Mouse (Mus musculus) 3134 (cell line): Measurements from ENCODE around the gene Ric3.
"Not testable (repeated sequence)": the region's sequence is repeated elsewhere in the genome, so short reads cannot be mapped to it uniquely, and the experiment has no call there.

Experiments
- DNase-seq: peaks from one replicate; pipeline ENCODE4 v3.0.0-alpha.2; 2011; ENCODE audit warnings: low spot score; ENCODE audit not compliant: insufficient read length; ENCODE audit errors: extremely low read depth

Ric3 gene

GRCm38 (mm10) chr7:109083113-109083812, at the start of gene Ric3:
Gene Ric3, minus strand, starts transcription at chr7:109083331.
- no peak for DNase-seq

DNA sequence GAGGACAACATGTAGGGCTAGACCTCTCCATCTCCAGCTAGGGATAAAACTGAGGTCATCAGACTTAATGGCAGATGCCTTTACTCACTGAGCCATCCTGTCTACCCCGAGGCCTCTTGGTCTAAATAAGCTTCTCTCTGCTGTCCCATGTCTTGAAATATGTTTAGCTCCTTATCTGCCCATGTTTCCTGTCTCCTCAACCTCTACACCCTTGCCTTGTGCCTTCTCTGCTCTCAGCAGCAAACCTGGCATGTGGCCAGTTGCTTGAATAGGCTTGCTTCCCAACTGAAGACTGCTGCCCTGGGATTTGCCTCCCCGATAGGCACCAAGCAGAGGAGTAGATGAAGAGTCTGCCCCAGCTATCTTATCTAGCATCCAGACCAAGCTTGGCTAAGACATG, 48.4 kb upstream of the Ric3 start:
- DNase-seq: no peak

DNA sequence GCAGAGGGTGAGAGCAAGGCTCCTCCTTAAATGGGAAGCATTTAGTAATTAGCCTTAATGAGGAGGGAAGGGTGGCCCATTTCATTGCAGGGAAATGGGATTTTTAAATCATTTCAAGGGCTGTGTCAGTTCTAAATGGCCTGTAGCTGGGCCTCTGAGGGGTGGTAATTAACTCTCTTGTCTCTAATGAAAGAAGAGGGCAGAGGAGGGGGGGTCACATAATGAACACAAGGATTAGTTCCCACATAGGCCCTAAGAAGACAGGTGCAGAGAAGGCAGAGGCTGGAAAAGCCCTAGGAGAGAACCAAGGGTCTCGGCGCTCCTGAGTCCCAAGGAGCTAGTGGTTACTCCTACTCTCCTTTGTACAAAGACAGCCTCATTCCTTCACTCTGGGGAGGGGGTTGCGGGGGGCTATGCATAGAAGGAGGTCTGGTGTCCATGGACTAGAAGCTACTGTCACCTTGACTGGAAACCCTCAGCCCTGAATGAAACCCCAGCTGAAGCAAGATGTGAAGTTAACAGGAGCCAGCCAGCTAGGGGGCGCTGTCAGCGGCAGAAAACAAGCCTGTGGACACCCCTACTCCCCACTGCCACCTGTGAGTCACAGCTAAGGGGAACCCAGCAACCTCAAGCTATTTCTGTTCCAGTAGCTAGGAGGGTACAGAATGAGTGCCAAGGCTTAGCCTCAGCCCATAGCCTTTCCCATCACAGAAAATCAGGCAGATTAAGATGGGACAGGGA, 47.0 kb upstream of the Ric3 start:
- no peak for DNase-seq

DNA sequence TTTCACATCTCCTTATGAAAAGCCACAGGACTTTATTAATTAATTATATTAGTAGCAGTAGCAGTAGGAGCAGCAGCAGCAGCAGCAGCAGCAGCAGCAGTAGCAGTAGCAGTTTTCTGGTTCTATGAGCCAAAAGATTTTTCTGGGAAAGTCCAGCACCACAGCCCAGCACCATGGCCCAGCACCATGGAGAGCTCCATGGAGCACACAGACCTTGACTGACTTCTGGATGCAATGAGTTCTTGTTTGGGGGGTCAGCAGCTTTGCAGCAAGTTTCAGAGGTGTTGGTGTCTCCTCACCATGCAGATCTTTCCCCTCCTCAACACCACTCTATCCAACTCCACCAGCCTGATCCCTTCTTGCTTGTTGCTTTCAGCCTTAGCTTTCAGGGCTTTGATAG, 46.3 kb upstream of the Ric3 start:
- no peak for DNase-seq

DNA sequence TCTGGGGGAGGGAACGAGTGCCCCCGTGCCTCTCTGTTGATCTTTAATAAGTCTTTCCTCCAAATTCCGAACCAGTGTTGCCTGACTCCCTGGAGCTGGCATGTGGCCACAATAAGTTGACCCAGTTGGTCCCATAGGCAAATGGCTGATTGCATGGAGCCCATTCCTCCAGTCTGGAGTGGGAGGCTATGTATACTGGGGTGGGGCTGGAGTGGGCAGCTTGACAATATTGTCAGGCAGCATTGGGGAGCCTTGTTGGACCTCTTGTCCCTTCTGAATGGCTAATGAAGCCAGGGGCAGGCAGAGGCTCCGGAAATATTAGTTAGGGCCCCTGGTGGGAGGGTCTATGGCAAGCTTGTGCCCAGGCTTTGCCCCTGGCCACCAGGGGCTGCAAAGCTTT, 32.8 kb upstream of the Ric3 start:
- DNase-seq: no peak

DNA sequence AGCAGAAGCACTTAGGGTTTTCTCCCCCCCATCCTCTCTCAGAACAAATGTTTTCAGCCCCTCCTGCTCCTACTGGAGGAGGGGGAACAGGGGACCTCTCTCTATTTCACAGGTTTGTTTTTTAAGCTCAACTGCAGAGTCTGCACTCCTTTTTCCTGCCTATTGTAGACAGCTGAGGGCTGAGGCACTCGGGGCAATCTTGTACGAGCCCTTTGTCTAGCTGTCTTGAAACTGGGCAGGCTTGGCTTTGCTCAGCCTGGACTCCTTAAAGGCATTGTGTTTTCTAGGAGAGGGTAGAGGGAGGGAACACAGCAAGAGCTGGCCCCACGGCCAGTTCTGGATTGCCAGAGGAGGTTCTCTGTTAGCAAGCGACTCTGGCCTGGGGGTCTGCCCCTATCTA, 32.4 kb upstream of the Ric3 start:
- DNase-seq: not testable (repeated sequence)

DNA sequence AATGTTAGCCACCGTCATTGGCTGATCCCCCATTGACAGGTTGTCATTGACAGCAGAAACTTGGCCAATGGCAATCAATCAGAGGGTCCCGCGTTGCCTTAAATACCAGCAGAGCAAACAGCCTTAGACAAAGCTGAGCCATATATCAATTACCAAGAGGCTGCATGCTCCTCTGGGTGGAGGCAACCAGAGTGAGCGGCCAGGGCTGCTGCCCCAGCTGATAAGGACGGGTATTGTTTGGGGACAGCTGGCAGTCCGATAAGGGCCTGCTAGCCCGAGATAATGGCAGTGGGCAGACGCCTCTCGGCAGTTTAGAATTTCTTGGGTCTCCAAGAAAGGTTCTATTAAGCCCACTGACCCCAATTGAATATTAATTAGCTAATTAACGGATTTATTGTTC, 31.8 kb upstream of the Ric3 start:
- no peak for DNase-seq

- no peak for DNase-seq
Measured at GRCm38 (mm10) chr7:109111000-109111399, 27.9 kb upstream of the Ric3 start.

DNA sequence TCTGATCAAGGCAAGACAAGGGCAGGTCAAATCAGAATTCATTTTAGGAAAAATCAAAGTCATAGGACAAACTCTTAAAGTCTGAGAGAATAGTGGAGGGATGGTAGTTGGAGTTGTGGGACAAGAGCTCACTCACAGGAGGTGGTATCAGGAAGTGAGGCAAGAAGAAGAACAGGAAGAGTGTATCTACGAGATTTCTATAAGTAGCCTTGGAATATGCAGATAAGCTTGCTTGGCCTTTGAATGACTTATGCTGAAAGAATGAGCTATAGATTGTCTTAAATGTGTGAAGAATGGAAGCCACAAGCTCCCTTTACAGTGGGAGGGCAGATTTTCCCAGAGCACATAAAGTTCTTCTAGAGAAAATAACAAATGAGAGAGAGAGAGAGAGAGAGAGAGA, 21.8 kb upstream of the Ric3 start:
- no peak for DNase-seq

GRCm38 (mm10) chr7:109101167-109101566, 18.0 kb upstream of the Ric3 start:
- DNase-seq: no peak

DNA sequence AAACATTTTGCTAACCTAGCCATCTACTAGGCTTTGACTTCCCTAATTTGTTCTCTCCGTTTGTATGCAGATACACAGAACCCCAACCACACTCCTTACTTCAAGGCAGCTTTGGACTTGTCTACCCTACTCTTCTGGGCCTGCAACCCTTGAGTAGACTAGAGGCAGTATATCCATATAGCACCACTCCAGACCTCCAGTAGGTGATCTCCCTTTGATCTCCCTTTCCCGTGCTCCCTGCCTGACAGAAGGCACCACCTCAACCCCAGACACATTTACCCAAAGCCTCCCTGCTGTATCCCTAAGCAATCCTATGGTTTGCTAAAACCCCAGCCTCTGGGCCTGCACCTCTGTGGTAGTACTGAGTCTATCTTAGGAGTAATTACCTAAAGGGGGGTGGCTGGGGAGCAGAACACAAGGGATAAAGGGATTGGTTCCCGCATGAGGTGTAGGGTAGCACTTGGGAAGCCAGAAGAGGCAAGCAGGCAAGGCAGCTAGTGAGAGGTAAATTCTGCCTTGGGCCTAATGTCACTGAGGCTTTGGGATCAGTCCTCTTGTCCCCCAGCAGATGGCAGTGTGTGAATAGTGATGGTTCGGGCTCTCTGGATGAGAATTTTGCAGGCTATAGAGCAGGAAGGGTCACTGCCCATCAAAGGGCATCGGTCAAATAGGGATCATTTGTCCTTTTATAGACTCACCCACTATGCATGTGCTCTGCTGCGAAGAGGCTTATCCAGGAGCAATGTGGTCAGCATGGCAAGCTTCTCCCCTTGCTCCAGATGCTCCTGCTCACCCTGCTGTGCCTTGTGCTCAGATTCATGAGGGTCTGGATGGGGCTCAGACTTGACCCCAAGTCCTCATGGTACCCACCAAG, 15.3 kb upstream of the Ric3 start:
- no peak for DNase-seq

- DNase-seq: no peak
Measured at GRCm38 (mm10) chr7:109097203-109097602, 14.1 kb upstream of the Ric3 start.

DNA sequence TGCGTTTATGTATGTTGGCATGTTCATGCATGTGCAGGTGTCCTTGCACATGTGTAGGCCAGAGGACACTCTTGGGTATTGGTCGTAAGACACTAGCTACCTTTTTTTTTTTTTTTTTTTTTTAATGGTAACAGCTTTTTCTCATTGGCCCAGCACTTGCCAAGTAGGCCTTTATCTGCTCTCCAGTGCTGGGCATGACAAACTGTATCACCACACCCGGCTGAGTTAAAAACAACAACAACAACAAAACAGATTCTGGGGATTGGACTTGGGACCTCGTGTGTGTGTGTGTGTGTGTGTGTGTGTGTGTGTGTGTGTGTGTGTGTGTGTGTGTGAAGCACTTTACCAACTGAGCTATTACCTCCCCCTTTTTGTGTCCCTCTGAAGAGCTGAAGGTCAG, 13.5 kb upstream of the Ric3 start:
- no peak for DNase-seq

DNA sequence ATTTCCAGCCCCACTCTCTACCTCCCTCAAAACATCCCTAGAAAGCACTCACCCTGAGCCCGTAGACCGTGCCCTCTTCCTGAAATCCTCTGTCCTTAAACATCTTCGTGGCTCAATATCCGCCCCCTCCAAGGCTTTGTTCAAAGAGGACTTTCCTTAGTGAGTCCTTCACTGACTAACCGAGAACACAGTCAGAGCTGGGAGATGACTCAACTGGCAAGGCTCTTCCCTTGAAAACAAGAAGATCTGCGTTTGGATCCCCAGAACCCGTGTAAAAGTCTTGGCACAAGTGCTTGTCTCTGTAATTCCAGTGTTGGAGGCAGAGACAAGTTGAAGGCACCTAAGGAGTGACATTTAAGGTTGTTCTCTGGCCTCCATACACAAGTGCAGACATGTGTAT, 11.2 kb upstream of the Ric3 start:
- DNase-seq: no peak

GRCm38 (mm10) chr7:109091316-109091715, 8.2 kb upstream of the Ric3 start:
- not testable (repeated sequence) for DNase-seq

DNA sequence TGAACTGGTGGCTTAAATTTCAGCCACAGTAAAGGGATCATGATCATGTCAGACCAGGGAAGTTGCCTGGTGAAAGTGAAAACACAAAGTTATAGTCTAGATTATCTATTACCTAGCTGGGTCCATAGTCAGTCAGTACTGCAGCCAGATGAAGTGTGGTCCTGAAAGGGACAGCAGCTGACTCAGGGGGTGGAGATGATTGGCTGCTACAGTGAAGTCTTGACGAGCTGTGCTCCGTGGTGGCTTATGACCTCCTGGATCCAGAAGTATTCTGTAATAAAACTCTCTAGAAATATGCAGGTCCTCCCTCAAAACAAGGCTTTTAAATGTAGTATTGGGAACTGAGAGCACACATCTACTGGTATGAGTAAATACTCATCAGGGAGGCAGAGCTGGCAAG, 3.8 kb upstream of the Ric3 start:
- no peak for DNase-seq

DNA sequence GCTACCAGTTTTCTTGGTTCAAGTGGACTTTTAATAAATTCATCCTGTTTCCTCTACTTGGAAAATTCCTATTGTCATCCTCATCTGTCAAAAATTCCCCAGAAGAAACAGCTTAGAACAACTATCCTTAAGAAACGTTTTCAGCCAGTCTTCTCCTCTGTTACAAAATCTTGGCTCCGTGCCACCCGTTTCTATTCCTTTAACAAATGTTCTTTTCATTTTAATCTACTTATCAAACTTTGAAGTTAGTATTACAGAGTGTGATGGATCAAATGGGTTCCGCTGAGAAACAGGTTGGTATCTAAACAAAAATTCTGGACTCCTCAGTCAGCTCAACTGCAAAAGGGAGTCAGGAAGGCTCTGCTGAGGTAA, 668 bp upstream of the Ric3 start:
- DNase-seq: no peak

- DNase-seq: no peak
Measured at GRCm38 (mm10) chr7:109082269-109083112, 640 bp downstream of the Ric3 start.

GRCm38 (mm10) chr7:109072326-109072725, 10.8 kb downstream of the Ric3 start:
- DNase-seq: no peak

DNA sequence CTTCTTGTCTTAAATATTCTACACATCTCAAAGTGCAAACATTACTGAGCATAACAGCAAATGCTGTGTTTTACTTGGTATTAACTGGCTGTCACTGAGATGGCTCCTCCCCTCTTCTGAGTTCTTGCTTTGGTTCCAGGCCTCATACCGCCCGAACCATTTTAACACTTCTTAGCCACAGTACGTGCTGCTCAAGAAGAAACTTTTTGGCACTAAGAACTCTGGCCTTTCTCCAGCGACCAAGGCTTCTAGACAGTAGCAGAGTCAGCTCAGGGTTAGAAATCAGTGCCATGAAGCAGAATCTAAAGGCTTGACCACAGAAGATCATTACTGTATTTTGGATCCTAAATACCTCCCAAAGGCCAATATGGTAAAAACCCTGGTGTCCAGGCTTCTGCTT, 13.5 kb downstream of the Ric3 start:
- no peak for DNase-seq

DNA sequence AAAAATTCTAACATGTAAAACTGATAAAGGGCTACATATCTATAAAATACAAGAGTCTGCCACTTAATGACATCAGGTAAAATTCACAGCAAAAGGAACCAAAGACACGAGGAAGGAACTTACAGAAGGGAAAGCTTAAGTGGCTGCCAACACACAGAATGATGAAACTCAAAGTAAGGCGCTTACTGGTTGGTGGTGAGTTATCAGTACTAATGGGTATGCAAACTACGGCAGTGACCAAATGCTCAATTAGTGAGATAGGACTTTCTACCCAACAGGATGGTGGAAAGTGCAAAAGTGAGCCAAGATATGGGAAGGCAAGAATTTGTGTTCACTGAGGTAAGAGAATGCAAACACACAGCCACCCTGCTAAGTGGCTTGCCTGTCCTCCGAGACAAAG, 23.6 kb downstream of the Ric3 start:
- DNase-seq: no peak
